In the genomic region with DNA sequence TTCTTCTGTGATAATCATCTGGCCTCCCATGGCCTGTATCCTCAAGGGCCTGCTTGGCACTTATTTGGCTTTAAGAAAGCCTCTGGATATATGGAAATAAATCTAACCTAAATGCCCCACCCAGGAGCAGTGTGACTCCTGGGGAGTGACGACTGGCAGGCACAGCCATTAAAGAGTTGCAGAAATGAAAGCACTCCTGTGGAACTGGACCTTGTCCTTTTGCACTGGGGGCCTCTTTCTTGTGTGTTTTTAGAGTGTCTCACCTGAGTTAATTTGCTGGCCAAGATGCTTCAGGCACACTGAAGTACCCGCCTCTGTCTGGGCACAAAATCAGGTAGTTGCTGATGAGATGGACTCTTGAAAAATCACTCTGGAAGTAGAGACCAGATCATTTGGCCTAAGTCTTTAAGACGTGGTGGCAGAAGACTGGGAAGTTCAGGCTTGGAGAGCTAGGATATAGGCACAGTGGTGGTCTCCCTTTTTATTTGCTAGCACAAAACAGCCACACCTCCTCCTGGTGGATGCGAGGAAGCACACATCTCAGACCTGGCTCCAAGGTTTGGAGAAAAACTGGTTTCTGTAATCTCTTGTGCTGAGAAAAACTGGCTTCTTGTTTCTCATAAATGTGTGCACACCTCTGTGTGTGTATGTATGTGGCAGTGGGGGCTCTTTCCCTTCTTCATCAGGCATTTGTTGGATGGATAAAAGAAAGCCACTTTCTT, we compare ENCODE assay signal across 24 mouse cellular contexts.
DNase-seq lines count a peak whose midpoint lies in the region; ATAC-seq and TF ChIP-seq lines count a peak whose summit lies in the region.
"Had no signal": no experiment of that assay in that cellular context is flagged by ENCODE, and none has a peak within 500 bp of the region (broad histone marks: within the 10 kb centered on the region; RNA-seq: fewer than 3 reads in every experiment).

No protein-coding gene starts in this region.

- 79% methylated on average over 4 of the region's 4 CpGs for WGBS in hindbrain, postnatal 0 days
- 84% methylated on average over 4 of the region's 4 CpGs for WGBS in hindbrain, embryonic 12.5 days
- WGBS in limb, embryonic 12.5 days: 63% methylated on average over 4 of the region's 4 CpGs
- WGBS in limb, embryonic 10.5 days: 86% methylated on average over 4 of the region's 4 CpGs
- WGBS in kidney, postnatal 0 days: 57% methylated on average over 4 of the region's 4 CpGs

- H3K9ac ChIP-seq in hindbrain, postnatal 0 days (replicated peaks; ENCODE audit: low read length): no peak overlapping the region
- no peak overlapping the region for H3K9ac ChIP-seq in hindbrain, embryonic 12.5 days
- no peak overlapping the region for H3K9ac ChIP-seq in limb, embryonic 12.5 days (replicated peaks)
- H3K9ac ChIP-seq in kidney, postnatal 0 days (ENCODE audit: low read depth, low read length): no peak overlapping the region
- H3K9ac ChIP-seq: embryonic facial prominence, embryonic 15.5 days; heart, embryonic 15.5 days; hindbrain, embryonic 14.5 days; limb, embryonic 13.5 days; liver, embryonic 12.5 days; midbrain, embryonic 13.5 days had no signal

- no peaks in the 10 kb centered on the region for H3K36me3 ChIP-seq in hindbrain, postnatal 0 days (ENCODE audit: insufficient read depth, low read length)
- no peaks in the 10 kb centered on the region for H3K36me3 ChIP-seq in hindbrain, embryonic 12.5 days
- peaks cover 17% of the 10 kb centered on the region for H3K36me3 ChIP-seq in limb, embryonic 12.5 days
- H3K36me3 ChIP-seq in limb, embryonic 10.5 days: peaks cover 53% of the 10 kb centered on the region
- 0 out of 2 replicates have a peak, but pooled peaks cover 2% of the 10 kb centered on the region for H3K36me3 ChIP-seq in kidney, postnatal 0 days (ENCODE audit: insufficient read depth, low read length)
- H3K36me3 ChIP-seq: heart, embryonic 15.5 days; midbrain, embryonic 13.5 days had no signal

- no peaks in the 10 kb centered on the region for H3K4me1 ChIP-seq in hindbrain, postnatal 0 days (ENCODE audit: insufficient read depth, low read length)
- peaks cover 3% of the 10 kb centered on the region for H3K4me1 ChIP-seq in hindbrain, embryonic 12.5 days
- H3K4me1 ChIP-seq in limb, embryonic 12.5 days (replicated peaks): peaks cover 21% of the 10 kb centered on the region
- H3K4me1 ChIP-seq in limb, embryonic 10.5 days: peaks cover under 1% of the 10 kb centered on the region
- no peaks in the 10 kb centered on the region; the same call in 1 of the 2 replicates for H3K4me1 ChIP-seq in kidney, postnatal 0 days (replicated peaks; ENCODE audit: insufficient read depth, low read length)
- H3K4me1 ChIP-seq: embryonic facial prominence, embryonic 15.5 days; liver, embryonic 12.5 days had no signal

- no peak overlapping the region for H3K4me2 ChIP-seq in hindbrain, postnatal 0 days (ENCODE audit: low read depth, low read length)
- no peak overlapping the region for H3K4me2 ChIP-seq in hindbrain, embryonic 12.5 days (replicated peaks)
- no peak overlapping the region for H3K4me2 ChIP-seq in limb, embryonic 12.5 days
- no peak overlapping the region for H3K4me2 ChIP-seq in kidney, postnatal 0 days (ENCODE audit: low read length)
- H3K4me2 ChIP-seq: embryonic facial prominence, embryonic 15.5 days; heart, embryonic 15.5 days; hindbrain, embryonic 14.5 days; limb, embryonic 13.5 days; liver, embryonic 12.5 days; midbrain, embryonic 13.5 days had no signal

- no peak for ATAC-seq in hindbrain, postnatal 0 days
- no peak for ATAC-seq in hindbrain, embryonic 12.5 days (ENCODE audit: low FRiP score)
- ATAC-seq in limb, embryonic 12.5 days (ENCODE audit: insufficient number of reproducible peaks, insufficient read depth, low FRiP score, low TSS enrichment, low read depth): no peak
- no peak; the same call in 1 of the 2 replicates for ATAC-seq in kidney, postnatal 0 days (replicated peaks; ENCODE audit: low FRiP score, low read depth)
- ATAC-seq: forebrain, embryonic 14.5 days; liver, embryonic 12.5 days; midbrain, embryonic 13.5 days had no signal

- H3K9me3 ChIP-seq in hindbrain, postnatal 0 days (ENCODE audit: low read length): no peaks in the 10 kb centered on the region
- no peaks in the 10 kb centered on the region for H3K9me3 ChIP-seq in hindbrain, embryonic 12.5 days (replicated peaks)
- H3K9me3 ChIP-seq in limb, embryonic 12.5 days: no peaks in the 10 kb centered on the region
- H3K9me3 ChIP-seq in limb, embryonic 10.5 days (replicated peaks): no peaks in the 10 kb centered on the region
- H3K9me3 ChIP-seq in kidney, postnatal 0 days (replicated peaks; ENCODE audit: low read length): no peaks in the 10 kb centered on the region
- H3K9me3 ChIP-seq: embryonic facial prominence, embryonic 15.5 days; heart, embryonic 15.5 days; limb, embryonic 13.5 days; liver, embryonic 12.5 days; midbrain, embryonic 13.5 days had no signal

- no peaks in the 10 kb centered on the region for H3K27me3 ChIP-seq in hindbrain, postnatal 0 days (ENCODE audit: insufficient read depth, low read length)
- H3K27me3 ChIP-seq in hindbrain, embryonic 12.5 days: no peaks in the 10 kb centered on the region
- H3K27me3 ChIP-seq in limb, embryonic 12.5 days: no peaks in the 10 kb centered on the region
- H3K27me3 ChIP-seq in limb, embryonic 10.5 days (ENCODE audit: low read depth, poor library complexity, severe bottlenecking): no peaks in the 10 kb centered on the region
- H3K27me3 ChIP-seq in kidney, postnatal 0 days (ENCODE audit: insufficient read depth, low read length): no peaks in the 10 kb centered on the region
- H3K27me3 ChIP-seq: embryonic facial prominence, embryonic 15.5 days; heart, embryonic 15.5 days; limb, embryonic 13.5 days; liver, embryonic 12.5 days; megakaryocyte, embryonic 14.5 days; midbrain, embryonic 13.5 days had no signal

- no peak for DNase-seq in hindbrain, postnatal 0 days (ENCODE audit: low spot score)
- DNase-seq in limb, embryonic 10.5 days (ENCODE audit: low spot score): no peak
- DNase-seq in kidney, postnatal 0 days (ENCODE audit: low spot score): no peak
- DNase-seq in right cerebral cortex, postnatal 25 days: no peak
- DNase-seq in urinary bladder, postnatal 4 days (ENCODE audit: low spot score in 2 of 2): no peak
- DNase-seq in embryo, embryonic 9.5 days (ENCODE audit: extremely low spot score): no peak
- DNase-seq: adrenal gland, postnatal 14 days; cerebellum, adult 8-10 months; gastrocnemius, postnatal 36 days; heart, postnatal 36 days; lung, adult 18-20 months; lung, postnatal 14 days; thymus, adult 2 months; thymus, postnatal 4 days had no signal

- no peak overlapping the region for H3K27ac ChIP-seq in hindbrain, postnatal 0 days
- H3K27ac ChIP-seq in hindbrain, embryonic 12.5 days: no peak overlapping the region
- H3K27ac ChIP-seq in limb, embryonic 12.5 days: 0 out of 2 replicates have a peak overlapping the region, but pooled peaks have one; percentile 25
- H3K27ac ChIP-seq in limb, embryonic 10.5 days: no peak overlapping the region
- H3K27ac ChIP-seq in kidney, postnatal 0 days: no peak overlapping the region
- H3K27ac ChIP-seq: embryonic facial prominence, embryonic 15.5 days; heart, embryonic 15.5 days; hindbrain, embryonic 14.5 days; limb, embryonic 13.5 days; liver, embryonic 12.5 days; midbrain, embryonic 13.5 days had no signal

- H3K4me3 ChIP-seq in hindbrain, postnatal 0 days (ENCODE audit: low read length): no peak overlapping the region
- H3K4me3 ChIP-seq in hindbrain, embryonic 12.5 days: no peak overlapping the region
- H3K4me3 ChIP-seq in limb, embryonic 12.5 days (replicated peaks): no peak overlapping the region
- no peak overlapping the region for H3K4me3 ChIP-seq in limb, embryonic 10.5 days
- no peak overlapping the region for H3K4me3 ChIP-seq in kidney, postnatal 0 days (replicated peaks; ENCODE audit: low read depth, low read length)
- H3K4me3 ChIP-seq: embryonic facial prominence, embryonic 15.5 days; heart, embryonic 15.5 days; limb, embryonic 13.5 days; liver, embryonic 12.5 days; megakaryocyte, embryonic 14.5 days; midbrain, embryonic 13.5 days had no signal

- 0 out of 2 replicates have a peak, but pooled peaks have one; percentile 12 for TF ChIP-seq CTCF in hindbrain, postnatal 0 days (IDR thresholded peaks at IDR 0.05; ENCODE audit: low read depth)
- TF ChIP-seq CTCF in kidney, postnatal 0 days (IDR thresholded peaks at IDR 0.05; ENCODE audit: low read depth): 0 out of 2 replicates have a peak, but pooled peaks have one; percentile 20
